Mouse (Mus musculus) heart, embryonic 11.5 days (tissue): ENCODE measurements around the gene Leo1. TPM values are rescaled to one million over a fixed set of nuclear protein-coding genes. Genes with fewer than 3 reads are reported as not detected.

Experiments used
- ATAC-seq: fragments of 200-750 bp; cut with Nextera tagmentation; replicated peaks from 2 replicates; pipeline ENCODE4 v1.8.0; 2017; ENCODE audit warnings: moderate library complexity; ENCODE audit not compliant: insufficient number of reproducible peaks, low FRiP score, low TSS enrichment
- H3K27ac ChIP-seq: fragments of 300-500 bp; sonication (generic); 2 replicates; pipeline ENCODE4 v1.5.1; 2014; ENCODE audit warnings: mild to moderate bottlenecking, low read depth, low read length
- H3K27me3 ChIP-seq: fragments of 300-500 bp; sonication (generic); 2 replicates; pipeline ENCODE4 v1.6.1; 2014; ENCODE audit warnings: mild to moderate bottlenecking, low read length, mixed read lengths; ENCODE audit not compliant: control insufficient read depth, insufficient read depth
- H3K36me3 ChIP-seq: fragments of 300-500 bp; sonication (generic); 2 replicates; pipeline ENCODE4 v1.6.1; 2014; ENCODE audit warnings: mild to moderate bottlenecking, low read length, moderate library complexity, mixed read lengths; ENCODE audit not compliant: control insufficient read depth, insufficient read depth
- H3K4me1 ChIP-seq: fragments of 300-500 bp; sonication (generic); 2 replicates; pipeline ENCODE4 v1.6.1; 2014; ENCODE audit warnings: low read length; ENCODE audit not compliant: control insufficient read depth, insufficient read depth
- H3K4me2 ChIP-seq: fragments of 300-500 bp; sonication (generic); 2 replicates; pipeline ENCODE4 v1.6.1; 2014; ENCODE audit warnings: mild to moderate bottlenecking, moderate library complexity
- H3K4me3 ChIP-seq: fragments of 300-500 bp; sonication (generic); 2 replicates; pipeline ENCODE4 v1.5.1; 2014; ENCODE audit warnings: low read depth, low read length
- H3K9ac ChIP-seq: fragments of 300-500 bp; sonication (generic); 2 replicates; pipeline ENCODE4 v1.6.1; 2014; ENCODE audit warnings: mild to moderate bottlenecking, low read depth, low read length, moderate library complexity
- H3K9me3 ChIP-seq: fragments of 300-500 bp; sonication (generic); replicated peaks from 2 replicates; pipeline ENCODE4 v1.6.1; 2016; ENCODE audit warnings: low read length; ENCODE audit not compliant: control insufficient read depth
- WGBS: fragments of 180-500 bp; shearing (Covaris S2); extraction: QIAGEN DNeasy Blood & Tissue Kit; methylation state at CpG from one replicate; pipeline ENCODE4 v1.1.7; 2014; ENCODE audit not compliant: insufficient replicate concordance; 5-methylcytosine and 5-hydroxymethylcytosine counted together
- polyA plus RNA-seq: library from polyadenylated mRNA; unstranded; fragments of >200 nt; fragmentation: Nextera tagmentation; extraction: Ambion mirVana; gene quantifications from 2 replicates; pipeline ENCODE4 v1.2.1, GENCODE M21; 2014

The Leo1 gene
- polyA plus RNA-seq, 1 experiment from 2014 or later, result 36.0 TPM

DNA sequence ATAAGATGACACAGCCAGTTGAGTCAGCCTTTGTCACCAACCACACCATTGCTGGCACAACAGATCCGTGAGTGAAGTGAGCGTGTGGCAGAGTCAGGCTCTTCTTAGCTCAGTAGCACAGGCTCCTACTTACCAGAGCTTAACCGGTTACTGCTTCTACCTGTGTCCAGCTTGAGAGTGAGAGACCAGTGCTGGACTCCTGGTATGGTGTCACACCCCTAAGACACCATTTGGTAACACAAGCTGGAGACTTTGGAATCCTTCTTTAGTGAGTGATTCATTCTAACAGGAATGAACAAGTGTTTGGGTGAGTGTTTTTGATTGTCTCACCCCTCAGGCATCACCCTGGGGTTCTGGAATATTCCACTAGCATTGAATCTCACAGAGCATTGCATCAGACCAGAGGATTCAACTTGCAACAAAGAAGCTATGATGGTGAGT lies 19.1 kb upstream of the Leo1 start:
- H3K27ac ChIP-seq, result no peak overlapping the region
- ATAC-seq, result no peak
- H3K4me1 ChIP-seq, result peaks cover 3% of the 10 kb centered on the region
- H3K36me3 ChIP-seq, result no peaks in the 10 kb centered on the region
- H3K27me3 ChIP-seq, result no peaks in the 10 kb centered on the region
- no peak overlapping the region for H3K4me2 ChIP-seq
- WGBS, result 84% methylated on average over 3 of the region's 3 CpGs
- H3K4me3 ChIP-seq, result no peak overlapping the region
- H3K9ac ChIP-seq, result no peak overlapping the region
- H3K9me3 ChIP-seq, result no peaks in the 10 kb centered on the region

DNA sequence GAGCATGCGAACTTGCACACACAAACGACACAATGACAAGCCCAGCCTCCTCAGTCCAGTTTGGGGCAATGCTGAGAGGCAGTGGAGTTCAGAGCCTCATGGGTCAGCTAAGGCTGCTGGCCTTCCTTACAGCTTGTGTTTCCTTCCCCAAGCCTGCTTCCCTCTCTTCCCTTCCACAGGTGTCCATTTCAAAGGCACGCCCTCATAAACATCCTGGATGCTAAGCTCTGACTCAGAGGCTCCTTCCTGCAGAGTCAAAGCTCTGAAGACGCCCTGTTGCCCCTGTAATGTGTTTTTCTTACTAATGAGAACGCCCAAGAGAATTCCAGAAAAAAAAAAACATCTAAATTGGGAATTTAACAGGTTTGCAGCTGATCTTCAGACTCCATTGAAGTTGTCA lies 17.6 kb upstream of the Leo1 start:
- Histone ChIP-seq H3K4me3 (no peak overlapping the region), H3K9me3 (no peaks in the 10 kb centered on the region), H3K36me3 (no peaks in the 10 kb centered on the region), H3K27ac (no peak overlapping the region), H3K4me1 (peaks cover 13% of the 10 kb centered on the region), H3K4me2 (no peak overlapping the region), H3K9ac (no peak overlapping the region), H3K27me3 (no peaks in the 10 kb centered on the region)
- WGBS, result 59% methylated on average over 5 of the region's 5 CpGs
- ATAC-seq, result no peak

DNA sequence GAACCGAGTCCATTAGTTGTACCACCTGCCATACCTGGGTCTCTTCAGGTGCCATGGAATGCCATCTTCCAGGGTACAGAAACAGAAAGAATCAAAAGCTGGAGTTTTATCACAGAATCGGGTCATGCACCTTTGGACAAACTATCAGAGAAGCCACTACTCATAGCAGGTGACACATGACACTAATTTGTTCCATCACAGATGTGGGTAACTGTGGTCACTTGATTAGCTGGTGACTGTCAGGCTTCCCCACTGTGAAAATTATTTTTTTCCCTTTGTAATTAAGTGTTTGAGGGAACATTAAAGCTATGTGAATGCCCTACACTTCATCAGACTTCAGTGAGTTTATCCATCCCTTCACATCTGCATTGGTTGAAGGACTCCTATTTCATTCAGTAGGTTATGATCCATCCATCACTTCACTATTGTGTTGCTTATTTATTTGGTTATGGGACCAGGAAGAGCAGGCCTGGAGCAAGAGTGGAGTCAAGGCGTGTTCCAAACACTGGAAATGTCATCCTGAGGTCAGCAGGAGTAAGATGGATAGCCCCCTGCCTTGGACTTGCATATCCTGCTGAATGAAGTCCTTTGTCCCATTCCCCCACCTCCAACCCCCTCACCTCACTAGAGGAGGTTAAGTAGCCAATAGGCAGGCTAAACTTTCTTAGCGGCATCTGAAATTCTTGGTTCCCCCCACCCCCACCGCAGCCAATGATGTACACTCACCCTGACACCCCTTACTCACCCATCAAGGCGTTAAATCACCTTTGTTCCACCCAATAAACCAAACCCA lies 16.8 kb upstream of the Leo1 start:
- 63% methylated on average over 6 of the region's 6 CpGs for WGBS
- H3K9me3 ChIP-seq, result no peaks in the 10 kb centered on the region
- H3K4me1 ChIP-seq, result peaks cover 13% of the 10 kb centered on the region

DNA sequence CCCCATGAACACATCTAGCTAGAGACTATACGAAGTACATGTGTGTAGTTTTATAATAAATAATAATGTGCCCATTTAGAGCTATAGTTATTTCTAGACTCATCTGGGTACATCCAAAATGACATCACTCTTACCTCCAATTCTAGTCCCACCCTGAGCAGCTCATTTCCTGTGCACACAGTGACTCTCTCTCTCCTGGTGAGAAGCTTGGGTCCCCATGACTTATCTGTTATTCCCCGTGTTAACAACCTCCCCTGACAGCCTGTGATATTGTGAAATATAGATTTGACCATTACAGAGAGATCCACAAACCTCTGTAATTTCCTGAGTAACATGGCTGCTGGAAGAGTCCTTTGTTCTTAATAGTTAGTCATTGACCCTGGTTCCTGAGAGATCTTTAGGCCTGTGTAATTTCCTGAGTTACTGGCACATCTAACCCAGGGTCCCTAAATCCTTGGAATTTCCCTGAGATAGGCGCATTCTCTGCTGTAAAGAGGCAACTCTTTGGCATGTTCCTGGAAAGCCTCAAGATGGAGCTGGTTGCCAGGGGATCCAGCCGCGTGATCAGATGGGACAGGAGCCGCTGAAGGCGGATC lies 15.4 kb upstream of the Leo1 start:
- H3K36me3 ChIP-seq, result no peaks in the 10 kb centered on the region
- H3K9me3 ChIP-seq, result no peaks in the 10 kb centered on the region
- ATAC-seq, result no peak
- no peak overlapping the region for H3K9ac ChIP-seq
- 62% methylated on average over 7 of the region's 7 CpGs for WGBS
- no peak overlapping the region for H3K4me2 ChIP-seq
- no peak overlapping the region for H3K4me3 ChIP-seq
- H3K27me3 ChIP-seq, result no peaks in the 10 kb centered on the region
- H3K27ac ChIP-seq, result no peak overlapping the region
- H3K4me1 ChIP-seq, result peaks cover 16% of the 10 kb centered on the region

More for the DNA sequence above, 16.8 kb upstream of the Leo1 start:
- Histone ChIP-seq H3K4me2 (no peak overlapping the region), H3K4me3 (no peak overlapping the region), H3K27me3 (no peaks in the 10 kb centered on the region), H3K36me3 (no peaks in the 10 kb centered on the region), H3K27ac (no peak overlapping the region), H3K9ac (no peak overlapping the region)
- ATAC-seq, result no peak

DNA sequence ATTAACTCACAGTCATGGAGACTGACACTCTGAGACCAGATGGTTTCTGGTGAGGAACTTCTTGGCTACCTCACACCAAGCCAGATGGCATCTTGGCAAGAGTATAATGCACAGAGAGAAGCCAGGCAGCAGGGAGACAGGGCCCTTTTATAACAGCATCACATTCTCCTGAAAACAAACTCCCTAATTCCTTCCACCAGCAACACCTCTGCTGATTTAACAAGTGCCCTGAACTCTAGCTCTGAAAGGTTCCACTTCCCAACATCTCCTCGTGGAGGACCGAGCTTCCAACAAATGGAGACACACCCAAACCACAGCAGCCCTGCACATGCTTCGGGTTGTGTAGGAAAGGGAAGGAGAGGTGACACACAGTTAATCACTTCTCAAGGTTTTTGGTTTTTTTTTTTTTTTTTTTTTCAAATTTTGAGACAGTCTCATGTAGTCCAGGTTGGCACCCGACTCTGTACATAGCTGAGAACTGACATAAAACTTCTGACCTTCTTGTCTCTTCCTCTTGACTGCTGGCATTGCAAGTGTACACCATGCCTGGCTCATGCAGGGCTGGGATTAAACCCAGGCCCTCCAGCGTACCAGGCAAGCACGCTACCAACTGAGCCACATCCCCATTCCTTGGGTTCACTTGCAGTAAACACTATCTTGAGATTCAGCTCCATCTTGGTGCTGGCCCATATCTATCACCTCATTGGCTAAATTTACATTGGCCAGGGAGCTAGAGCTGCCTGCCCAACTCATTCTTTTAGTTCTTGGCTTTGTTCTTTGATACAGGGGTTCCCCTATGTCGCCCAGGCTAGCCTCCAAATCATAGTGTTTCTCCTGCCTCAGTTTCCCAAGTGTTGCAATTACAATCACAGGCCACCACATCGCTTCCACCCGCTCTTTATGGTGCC lies 13.7 kb upstream of the Leo1 start:
- Histone ChIP-seq H3K36me3 (no peaks in the 10 kb centered on the region), H3K4me1 (peaks cover 21% of the 10 kb centered on the region), H3K9ac (no peak overlapping the region), H3K4me3 (no peak overlapping the region), H3K9me3 (no peaks in the 10 kb centered on the region), H3K27me3 (no peaks in the 10 kb centered on the region), H3K27ac (peak overlapping the region; percentile 22; the same call in 1 of the 2 replicates), H3K4me2 (no peak overlapping the region; the same call in 1 of the 2 replicates)
- 56% methylated on average over 9 of the region's 9 CpGs for WGBS
- no peak for ATAC-seq

DNA sequence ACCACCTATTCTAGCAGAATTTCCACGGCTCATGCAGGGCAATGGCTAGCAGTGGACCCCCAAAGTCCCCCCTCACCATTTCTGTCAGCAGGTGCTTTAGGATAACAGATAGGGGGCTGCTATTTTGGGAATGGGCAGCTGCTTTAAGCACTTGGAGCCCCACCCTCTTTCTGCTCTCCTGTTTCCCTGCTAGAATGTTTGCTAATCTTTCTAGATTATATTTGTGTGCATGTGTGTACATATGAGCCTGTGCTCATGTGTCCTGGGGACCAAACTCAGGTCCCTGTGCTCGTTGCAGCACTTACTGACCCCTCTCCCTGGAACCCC lies 13.1 kb upstream of the Leo1 start:
- H3K27me3 ChIP-seq, result no peaks in the 10 kb centered on the region
- no peaks in the 10 kb centered on the region for H3K9me3 ChIP-seq
- peaks cover 21% of the 10 kb centered on the region for H3K4me1 ChIP-seq
- H3K4me3 ChIP-seq, result no peak overlapping the region
- no peak overlapping the region; the same call in 1 of the 2 replicates for H3K4me2 ChIP-seq
- no peak overlapping the region for H3K9ac ChIP-seq
- no peak for ATAC-seq
- WGBS, result 24% methylated on average over 2 of the region's 2 CpGs
- H3K27ac ChIP-seq, result peak overlapping the region; percentile 22; the same call in 1 of the 2 replicates
- H3K36me3 ChIP-seq, result no peaks in the 10 kb centered on the region

DNA sequence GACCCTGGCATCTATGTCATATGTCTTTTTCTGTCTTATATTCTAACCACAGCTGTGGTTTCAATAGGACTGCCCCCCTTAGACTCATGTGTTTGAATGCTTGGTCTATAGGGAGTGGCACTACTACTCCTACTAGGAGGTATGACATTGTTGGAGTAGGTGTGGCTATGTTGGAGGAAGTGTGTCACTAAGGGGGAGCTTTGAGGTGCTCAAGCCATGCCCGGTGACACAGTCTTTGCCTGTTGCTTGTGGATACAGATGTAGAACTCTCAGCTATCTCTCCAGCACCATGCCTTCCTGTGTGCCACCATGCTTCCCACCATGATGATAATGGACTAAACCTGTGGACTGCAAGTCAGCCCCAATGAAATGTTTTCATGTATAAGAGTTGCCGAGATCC lies 12.3 kb upstream of the Leo1 start:
- H3K9ac ChIP-seq, result no peak overlapping the region
- no peaks in the 10 kb centered on the region for H3K27me3 ChIP-seq
- whole genome bisulfite sequencing, result 80% methylated on average over 2 of the region's 2 CpGs
- H3K4me3 ChIP-seq, result no peak overlapping the region
- no peak overlapping the region for H3K4me2 ChIP-seq
- no peak overlapping the region for H3K27ac ChIP-seq
- no peaks in the 10 kb centered on the region for H3K36me3 ChIP-seq
- no peaks in the 10 kb centered on the region for H3K9me3 ChIP-seq
- ATAC-seq, result no peak
- H3K4me1 ChIP-seq, result peaks cover 21% of the 10 kb centered on the region

DNA sequence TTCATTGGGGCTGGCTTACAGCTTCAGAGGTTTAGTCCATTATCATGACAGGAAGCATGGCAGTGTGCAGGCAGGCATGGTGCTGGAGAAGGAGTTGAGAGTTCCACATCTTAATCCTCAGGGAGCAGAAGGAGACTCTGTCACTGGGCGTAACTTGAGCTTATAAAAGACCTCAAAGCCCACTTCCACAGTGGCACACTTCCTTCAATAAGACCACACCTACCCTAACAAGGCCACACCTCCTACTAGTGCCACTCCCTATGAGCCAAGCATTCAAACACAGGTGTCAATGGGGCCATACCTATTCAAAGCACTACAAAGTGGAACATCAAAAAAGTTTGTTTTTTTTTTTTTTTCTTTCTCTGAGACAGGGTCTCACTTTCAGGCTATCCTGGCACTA lies 11.7 kb upstream of the Leo1 start:
- no peaks in the 10 kb centered on the region for H3K9me3 ChIP-seq
- H3K4me3 ChIP-seq, result no peak overlapping the region
- WGBS, result 73% methylated on average over 1 of the region's 1 CpGs
- H3K36me3 ChIP-seq, result no peaks in the 10 kb centered on the region
- no peak overlapping the region for H3K9ac ChIP-seq
- H3K27ac ChIP-seq, result no peak overlapping the region
- peaks cover 21% of the 10 kb centered on the region for H3K4me1 ChIP-seq
- H3K27me3 ChIP-seq, result no peaks in the 10 kb centered on the region
- H3K4me2 ChIP-seq, result no peak overlapping the region
- ATAC-seq, result no peak
